Mouse (Mus musculus) liver, postnatal 0 days (tissue): ENCODE data around the gene Adamts20. TPM values are rescaled to one million over a fixed set of nuclear protein-coding genes. Genes with fewer than 3 reads are reported as not detected.

Experiments used
- ATAC-seq: fragments of 200-750 bp; cut with Nextera tagmentation; 2 replicates; pipeline ENCODE4 v1.8.0; 2017; ENCODE audit warnings: mild to moderate bottlenecking, moderate library complexity
- DNase-seq: peaks from one replicate; pipeline ENCODE4 v3.0.0-alpha.2; 2016
- H3K27ac ChIP-seq: fragments of 300-500 bp; sonication (generic); 2 replicates; pipeline ENCODE4 v1.5.1; 2014; ENCODE audit warnings: antibody characterized with exemption, moderate library complexity, mild to moderate bottlenecking, low read depth
- H3K27me3 ChIP-seq: fragments of 300-500 bp; sonication (generic); 2 replicates; pipeline ENCODE4 v1.6.1; 2014; ENCODE audit warnings: low read length, control low read depth, mixed read lengths; ENCODE audit not compliant: insufficient read depth
- H3K36me3 ChIP-seq: fragments of 300-500 bp; sonication (generic); replicated peaks from 2 replicates; pipeline ENCODE4 v1.6.1; 2014; ENCODE audit warnings: mild to moderate bottlenecking, control low read depth, low read length, moderate library complexity, mixed read lengths; ENCODE audit not compliant: insufficient read depth
- H3K4me1 ChIP-seq: fragments of 300-500 bp; sonication (generic); 2 replicates; pipeline ENCODE4 v1.6.1; 2014; ENCODE audit warnings: antibody characterized with exemption, mild to moderate bottlenecking, control low read depth; ENCODE audit not compliant: insufficient read depth
- H3K4me2 ChIP-seq: fragments of 300-500 bp; sonication (generic); 2 replicates; pipeline ENCODE4 v1.6.1; 2014; ENCODE audit warnings: low read depth, mild to moderate bottlenecking, low read length, moderate library complexity, mixed read lengths
- H3K4me3 ChIP-seq: fragments of 300-500 bp; sonication (generic); 2 replicates; pipeline ENCODE4 v1.5.1; 2014; ENCODE audit warnings: low read depth, low read length
- H3K9ac ChIP-seq: fragments of 300-500 bp; sonication (generic); replicated peaks from 2 replicates; pipeline ENCODE4 v1.6.1; 2014; ENCODE audit warnings: mild to moderate bottlenecking, moderate library complexity
- H3K9me3 ChIP-seq: fragments of 300-500 bp; sonication (generic); 2 replicates; pipeline ENCODE4 v1.6.1; 2016; ENCODE audit warnings: mild to moderate bottlenecking, control low read depth, low read length, mixed read lengths
- CTCF ChIP-seq: sonication (generic); IDR thresholded peaks from 2 replicates; pipeline ENCODE4 v1.5.1; 2016; ENCODE audit warnings: antibody characterized with exemption, low read depth
- EP300 ChIP-seq: IDR thresholded peaks from 2 replicates; pipeline ENCODE4 v1.6.1; 2016; ENCODE audit warnings: antibody characterized with exemption, low read depth, mild to moderate bottlenecking
- WGBS: fragments of 180-500 bp; shearing (Covaris S2); extraction: QIAGEN DNeasy Blood & Tissue Kit; methylation state at CpG from one replicate; pipeline ENCODE4 v1.1.7; 2014; ENCODE audit not compliant: insufficient replicate concordance; 5-methylcytosine and 5-hydroxymethylcytosine counted together
- polyA plus RNA-seq: library from polyadenylated mRNA; unstranded; fragments of >200 nt; fragmentation: Nextera tagmentation; extraction: Ambion mirVana; gene quantifications from 2 replicates; pipeline ENCODE4 v1.2.1, GENCODE M21; 2015

Gene Adamts20
- polyA plus RNA-seq, 1 experiment from 2014 or later, result not detected

DNA sequence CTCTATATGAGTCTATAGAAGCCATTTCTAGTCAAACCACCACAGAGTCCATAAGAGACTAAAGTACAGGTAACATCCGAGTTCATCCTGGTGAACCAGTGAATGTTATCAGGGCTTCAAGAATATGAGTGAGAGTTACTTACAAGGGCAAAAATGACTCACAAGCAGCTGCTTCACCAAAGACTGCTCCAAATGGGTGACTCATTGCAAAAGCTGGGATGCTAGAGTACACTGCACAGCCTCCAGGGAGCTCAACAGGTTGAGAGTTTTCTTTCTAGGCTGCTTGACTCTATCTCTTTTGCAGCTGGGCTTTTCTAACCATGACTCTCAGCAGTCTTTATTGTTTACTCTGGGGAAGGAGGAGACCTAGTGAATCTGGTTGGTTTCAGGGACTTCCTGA, 237.8 kb downstream of the Adamts20 start:
- H3K9ac ChIP-seq, result no peak overlapping the region
- 71% methylated on average over 1 of the region's 1 CpGs for WGBS
- DNase-seq, result no peak
- no peaks in the 10 kb centered on the region for H3K4me1 ChIP-seq
- H3K36me3 ChIP-seq, result no peaks in the 10 kb centered on the region
- H3K27me3 ChIP-seq, result no peaks in the 10 kb centered on the region
- H3K4me3 ChIP-seq, result no peak overlapping the region
- no peak for ATAC-seq
- H3K9me3 ChIP-seq, result no peaks in the 10 kb centered on the region
- TF ChIP-seq CTCF (no peak), EP300 (no peak)
- no peak overlapping the region for H3K27ac ChIP-seq
- no peak overlapping the region for H3K4me2 ChIP-seq

GRCm38 (mm10) chr15:94223101-94223500, 242.1 kb downstream of the Adamts20 start:
- no peak overlapping the region for H3K4me3 ChIP-seq
- DNase-seq (no peak), ATAC-seq (no peak)
- H3K4me2 ChIP-seq, result no peak overlapping the region
- H3K27ac ChIP-seq, result no peak overlapping the region
- 18% methylated on average over 8 of the region's 8 CpGs for WGBS
- H3K9me3 ChIP-seq, result no peaks in the 10 kb centered on the region
- no peak overlapping the region for H3K9ac ChIP-seq
- H3K27me3 ChIP-seq, result no peaks in the 10 kb centered on the region
- no peaks in the 10 kb centered on the region for H3K36me3 ChIP-seq
- no peak for TF ChIP-seq CTCF
- no peaks in the 10 kb centered on the region for H3K4me1 ChIP-seq

DNA sequence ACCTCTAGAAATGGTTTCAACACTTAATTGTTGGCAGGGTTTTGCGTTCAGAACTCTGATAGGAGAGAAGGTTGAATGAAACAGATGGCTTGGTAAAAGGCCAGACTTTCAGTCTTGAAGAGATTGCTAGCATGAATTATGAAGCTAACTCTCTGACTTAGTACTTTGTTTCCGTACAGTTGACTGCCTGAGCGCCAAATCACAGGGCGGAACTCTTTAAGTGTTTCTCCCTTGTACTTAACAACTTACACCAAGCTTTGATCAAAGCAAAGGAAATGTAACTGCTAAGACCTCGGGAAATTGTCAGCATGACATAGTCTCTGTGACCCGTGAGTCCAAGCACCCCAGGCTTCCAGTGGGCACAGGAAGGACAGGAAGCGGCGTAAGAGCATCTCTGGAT, 244.5 kb downstream of the Adamts20 start:
- Histone ChIP-seq H3K9ac (no peak overlapping the region), H3K4me2 (no peak overlapping the region), H3K4me1 (no peaks in the 10 kb centered on the region), H3K36me3 (no peaks in the 10 kb centered on the region), H3K9me3 (no peaks in the 10 kb centered on the region), H3K27ac (no peak overlapping the region), H3K27me3 (no peaks in the 10 kb centered on the region), H3K4me3 (no peak overlapping the region)
- WGBS, result 73% methylated on average over 8 of the region's 8 CpGs
- no peak for TF ChIP-seq EP300
- no peak for TF ChIP-seq CTCF
- ATAC-seq (no peak), DNase-seq (no peak)

Other genes starting within 250 kb of the Adamts20 start
- gene Pus7l, start 78.1 kb upstream of the Adamts20 start, polyA plus RNA-seq, result 1.9 and 2.0 TPM in 2 replicates
- gene Irak4, start 78.2 kb upstream of the Adamts20 start, polyA plus RNA-seq, result 5.0 and 5.6 TPM in 2 replicates
- 30.7 and 31.2 TPM in 2 replicates for gene Twf1, start 124.5 kb upstream of the Adamts20 start, polyA plus RNA-seq
- gene Tmem117, start 163.8 kb upstream of the Adamts20 start, polyA plus RNA-seq, result 0.24 TPM in 1 of 2 replicates, not detected in the other